Mouse (Mus musculus) spleen, adult 2 months (tissue): Measurements from ENCODE around the gene Fam50a.

Experiments
- CTCF ChIP-seq: fragments of 200-500 bp; IDR thresholded peaks from 2 replicates; pipeline ENCODE4 v1.5.1; 2011; ENCODE audit warnings: mild to moderate bottlenecking, inconsistent platforms; ENCODE audit not compliant: insufficient read depth, insufficient read length, insufficient replicate concordance; ENCODE audit errors: extremely low read depth
- POLR2A ChIP-seq: fragments of 200-500 bp; IDR thresholded peaks from 2 replicates; pipeline ENCODE4 v1.6.1; 2011; ENCODE audit warnings: low read depth, low read length, inconsistent platforms

DNA sequence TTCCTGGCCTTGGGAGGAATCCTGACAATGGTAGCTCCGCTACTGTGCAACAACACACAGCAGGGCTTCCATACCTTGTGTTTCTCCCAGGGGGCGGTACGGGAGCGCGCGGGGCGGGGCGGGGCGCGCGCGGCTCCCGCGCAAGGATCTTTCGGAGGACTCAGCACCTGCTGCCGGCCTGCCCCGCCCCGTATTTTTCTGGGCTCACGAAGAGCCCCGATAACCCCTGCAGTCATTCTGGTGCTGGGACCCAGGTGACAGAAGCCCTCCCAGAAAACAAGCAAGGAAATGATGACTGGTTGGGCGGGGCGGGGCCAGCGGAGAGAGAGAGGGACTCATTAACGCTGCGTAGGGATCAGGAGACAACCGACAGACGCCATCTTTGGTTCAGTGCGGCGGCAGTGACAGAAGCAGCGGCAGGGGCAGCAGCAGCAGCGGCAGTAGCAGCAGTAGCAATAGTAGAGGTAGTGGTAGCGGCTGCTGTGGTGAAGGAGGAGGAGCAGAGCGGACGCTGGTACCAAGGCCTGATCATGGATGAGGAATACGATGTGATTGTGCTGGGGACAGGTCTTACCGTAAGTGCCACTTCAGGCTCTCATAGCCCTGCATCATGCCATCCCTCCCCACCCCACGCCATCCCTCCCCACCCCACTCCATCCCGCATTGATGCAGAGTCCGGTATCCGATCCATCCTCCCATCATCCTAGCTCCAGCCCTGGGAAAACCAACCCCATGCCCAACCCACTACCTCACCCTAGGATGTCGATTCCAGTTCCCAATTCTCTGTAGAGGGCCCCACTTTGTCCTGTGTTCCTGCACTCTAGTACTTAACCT lies 7.7 kb upstream of the Fam50a start, which contains the start of gene Gdi1:
- TF ChIP-seq POLR2A (peak; percentile 92), CTCF (no peak)
